ENCODE assay signal across 8 mouse cellular contexts in genomic region chrX:52164738-52165554, GRCm38 (mm10). TPM values are rescaled to one million over a fixed set of nuclear protein-coding genes. Genes with fewer than 3 reads are reported as not detected.
DNase-seq lines count a peak whose midpoint lies in the region; ATAC-seq and TF ChIP-seq lines count a peak whose summit lies in the region.

Gene Gpc4 (minus strand): TSS chrX:52165252.

- peak; percentile 78 for ATAC-seq in erythroid progenitor cell, adult 5-6 weeks (replicated peaks; ENCODE audit: low FRiP score, poor library complexity, severe bottlenecking)
- peak; percentile 94 for ATAC-seq in heart, embryonic 14.5 days (ENCODE audit: insufficient number of reproducible peaks, insufficient read depth, low FRiP score, low read depth)
- peak; percentile 95 for ATAC-seq in kidney, postnatal 0 days (replicated peaks; ENCODE audit: low FRiP score, low read depth)
- peak; percentile 88 for ATAC-seq in liver, embryonic 13.5 days (ENCODE audit: low read depth)
- ATAC-seq in neural tube, embryonic 12.5 days (ENCODE audit: low FRiP score, low read depth) = peak; percentile 91

- WGBS in heart, embryonic 14.5 days = 19% methylated on average over 68 of the region's 76 CpGs
- 36% methylated on average over 50 of the region's 76 CpGs for WGBS in kidney, postnatal 0 days
- 17% methylated on average over 43 of the region's 76 CpGs for WGBS in liver, embryonic 13.5 days (ENCODE audit: insufficient replicate concordance)
- WGBS in neural tube, embryonic 12.5 days = 20% methylated on average over 58 of the region's 76 CpGs

- H3K4me2 ChIP-seq in heart, embryonic 14.5 days (ENCODE audit: low read length) = peak within 1 kb of the TSS; percentile 70
- peak within 1 kb of the TSS; percentile 69 for H3K4me2 ChIP-seq in kidney, postnatal 0 days (ENCODE audit: low read length)
- peak within 1 kb of the TSS; percentile 88 for H3K4me2 ChIP-seq in liver, embryonic 13.5 days
- H3K4me2 ChIP-seq in neural tube, embryonic 12.5 days (replicated peaks) = peak within 1 kb of the TSS; percentile 73

- H3K4me1 ChIP-seq in E14TG2a.4 (replicated peaks; ENCODE audit: low read depth, low read length) = peaks cover 52% of the 10 kb centered on the region
- H3K4me1 ChIP-seq in heart, embryonic 14.5 days (ENCODE audit: control insufficient read depth in 2 of 2, insufficient read depth in 2 of 2, low read length in 2 of 2) = peaks cover 0 to 2% of the 10 kb centered on the region in 2 experiments; a peak in 1 of 4 replicates
- H3K4me1 ChIP-seq in kidney, postnatal 0 days (replicated peaks; ENCODE audit: insufficient read depth, low read length) = no peaks in the 10 kb centered on the region
- peaks cover 13% of the 10 kb centered on the region; the same call in 1 of the 2 replicates for H3K4me1 ChIP-seq in liver, embryonic 13.5 days (replicated peaks)
- no peaks in the 10 kb centered on the region for H3K4me1 ChIP-seq in neural tube, embryonic 12.5 days

- H3K27ac ChIP-seq in heart, embryonic 14.5 days (replicated peaks in 1 of 2; ENCODE audit: control insufficient read depth in 1 of 2, insufficient read depth in 1 of 2, low read depth in 2 of 2, low read length in 2 of 2) = peak within 1 kb of the TSS; percentile 66 to 81
- H3K27ac ChIP-seq in kidney, postnatal 0 days = peak within 1 kb of the TSS; percentile 71
- peak within 1 kb of the TSS; percentile 53 for H3K27ac ChIP-seq in liver, embryonic 13.5 days
- H3K27ac ChIP-seq in neural tube, embryonic 12.5 days = no peak within 1 kb of the TSS

- TF ChIP-seq CTCF in E14TG2a.4 (conservative IDR thresholded peaks at IDR 0.05; ENCODE audit: low read length) = no peak
- 0 out of 2 replicates have a peak, but pooled peaks have one; percentile 15 for TF ChIP-seq CTCF in kidney, postnatal 0 days (IDR thresholded peaks at IDR 0.05; ENCODE audit: low read depth)

- H3K36me3 ChIP-seq in E14TG2a.4 (ENCODE audit: insufficient read depth, low read length) = peaks cover 9% of the 10 kb centered on the region; the same call in 1 of the 2 replicates
- no peaks in the 10 kb centered on the region for H3K36me3 ChIP-seq in heart, embryonic 14.5 days (ENCODE audit: control insufficient read depth, insufficient read depth, low read length)
- no peaks in the 10 kb centered on the region for H3K36me3 ChIP-seq in kidney, postnatal 0 days (ENCODE audit: insufficient read depth, low read length)
- H3K36me3 ChIP-seq in liver, embryonic 13.5 days = no peaks in the 10 kb centered on the region
- no peaks in the 10 kb centered on the region for H3K36me3 ChIP-seq in neural tube, embryonic 12.5 days

- H3K9me3 ChIP-seq in E14TG2a.4 (ENCODE audit: low read length) = no peaks in the 10 kb centered on the region
- H3K9me3 ChIP-seq in heart, embryonic 14.5 days (ENCODE audit: control insufficient read depth, low read length) = no peaks in the 10 kb centered on the region
- no peaks in the 10 kb centered on the region for H3K9me3 ChIP-seq in kidney, postnatal 0 days (replicated peaks; ENCODE audit: low read length)
- H3K9me3 ChIP-seq in liver, embryonic 13.5 days (replicated peaks) = no peaks in the 10 kb centered on the region
- H3K9me3 ChIP-seq in neural tube, embryonic 12.5 days = no peaks in the 10 kb centered on the region

- peak within 1 kb of the TSS; percentile 81 for H3K9ac ChIP-seq in heart, embryonic 14.5 days (ENCODE audit: low read length)
- H3K9ac ChIP-seq in kidney, postnatal 0 days (ENCODE audit: low read depth, low read length) = peak within 1 kb of the TSS; percentile 67
- peak within 1 kb of the TSS; percentile 72 for H3K9ac ChIP-seq in liver, embryonic 13.5 days
- H3K9ac ChIP-seq in neural tube, embryonic 12.5 days = peak within 1 kb of the TSS; percentile 45; the same call in 1 of the 2 replicates

- peak; percentile 35 to 54 for DNase-seq in adrenal gland, postnatal 4 days (ENCODE audit: low spot score in 2 of 2)
- DNase-seq in kidney, postnatal 0 days (ENCODE audit: low spot score) = peak; percentile 76
- DNase-seq in liver, embryonic 13.5 days = peak; percentile 44
- peak; percentile 48 to 65 for DNase-seq in urinary bladder, adult 18-20 months (ENCODE audit: low spot score in 2 of 2)

- peak within 1 kb of the TSS; percentile 82 for H3K4me3 ChIP-seq in E14TG2a.4 (replicated peaks; ENCODE audit: low read length)
- H3K4me3 ChIP-seq in heart, embryonic 14.5 days (ENCODE audit: control insufficient read depth in 1 of 2, insufficient read depth in 1 of 2, low read depth in 1 of 2, low read length in 2 of 2) = peak within 1 kb of the TSS; percentile 59
- peak within 1 kb of the TSS; percentile 54 for H3K4me3 ChIP-seq in kidney, postnatal 0 days (replicated peaks; ENCODE audit: low read depth, low read length)
- peak within 1 kb of the TSS; percentile 64 for H3K4me3 ChIP-seq in liver, embryonic 13.5 days (replicated peaks)
- peak within 1 kb of the TSS; percentile 48 for H3K4me3 ChIP-seq in neural tube, embryonic 12.5 days

- H3K27me3 ChIP-seq in E14TG2a.4 (ENCODE audit: insufficient read depth, low read length) = peaks cover 10% of the 10 kb centered on the region
- H3K27me3 ChIP-seq in heart, embryonic 14.5 days (ENCODE audit: control insufficient read depth, insufficient read depth, low read length) = no peaks in the 10 kb centered on the region
- H3K27me3 ChIP-seq in kidney, postnatal 0 days (ENCODE audit: insufficient read depth, low read length) = no peaks in the 10 kb centered on the region
- peaks cover 31% of the 10 kb centered on the region for H3K27me3 ChIP-seq in liver, embryonic 13.5 days
- H3K27me3 ChIP-seq in neural tube, embryonic 12.5 days (replicated peaks) = no peaks in the 10 kb centered on the region; the same call in none of the 2 replicates

RNA-seq across cellular contexts. Expression of gene Gpc4, which starts in this region (rescaled TPM):
- 100 to 1,000 TPM; 183 to 209 TPM for total RNA-seq in adrenal gland, postnatal 4 days (2021)
- 10.1 and 17.6 TPM in 2 replicates for total RNA-seq in erythroid progenitor cell, adult 5-6 weeks (2015; ENCODE audit: low replicate concordance)
- 6.8 and 7.1 TPM in 2 replicates for total RNA-seq in erythroid progenitor cell, adult 5-6 weeks (2017; ENCODE audit: low replicate concordance)
- polyA plus RNA-seq in heart, embryonic 14.5 days (2014; fragmentation: Nextera tagmentation; extraction: Ambion mirVana) = 41.4 and 46.5 TPM in 2 replicates
- polyA plus RNA-seq in kidney, postnatal 0 days (2015; fragmentation: Nextera tagmentation; extraction: Ambion mirVana) = 119 and 141 TPM in 2 replicates
- polyA plus RNA-seq in liver, embryonic 13.5 days (2015; fragmentation: Nextera tagmentation; extraction: Ambion mirVana) = 5.1 and 5.9 TPM in 2 replicates
- polyA plus RNA-seq in neural tube, embryonic 12.5 days (2016; fragmentation: Nextera tagmentation; extraction: Ambion mirVana) = 16.0 and 16.9 TPM in 2 replicates

Comparison
In these comparisons a context has a peak if more than half of its experiments do, and no peak if none do; other contexts are left out.
1. RNA of gene Gpc4 (total RNA-seq): 183 to 209 TPM in adrenal gland, postnatal 4 days; 6.8 to 17.6 TPM in erythroid progenitor cell, adult 5-6 weeks; every median in the first group is over 4 times any median in the second.
2. Peak in every context shown above with its lines, with median percentiles within 50 percentile points of each other: H3K4me3 ChIP-seq, DNase-seq, ATAC-seq, H3K4me2 ChIP-seq and H3K9ac ChIP-seq.